Mouse (Mus musculus) cortical plate, adult 2 months (tissue): ENCODE measurements around the gene Jak2.

Experiments used
- CTCF ChIP-seq: fragments of 200-500 bp; IDR thresholded peaks from 2 replicates; pipeline ENCODE4 v1.5.1; 2011; ENCODE audit warnings: mild to moderate bottlenecking, control low read depth, low read length; ENCODE audit not compliant: insufficient read depth; ENCODE audit errors: extremely low read depth
- POLR2A ChIP-seq: fragments of 200-500 bp; IDR thresholded peaks from 2 replicates; pipeline ENCODE4 v1.6.1; 2011; ENCODE audit warnings: mild to moderate bottlenecking, low read length, control low read depth; ENCODE audit not compliant: insufficient read depth; ENCODE audit errors: extremely low read depth

GRCm38 (mm10) chr19:29344868-29345267 is 93.2 kb downstream of the Jak2 start:
- no peak for TF ChIP-seq CTCF
- TF ChIP-seq POLR2A = no peak
